Mouse (Mus musculus) forebrain, postnatal 0 days (tissue): ENCODE data around the gene Nxf1. TPM values are rescaled to one million over a fixed set of nuclear protein-coding genes. Genes with fewer than 3 reads are reported as not detected.
A peak's percentile ranks its signal among the peaks of the same experiment; 100 is the strongest.

Experiments used
- ATAC-seq: fragments of 200-750 bp; cut with Nextera tagmentation; 2 replicates; pipeline ENCODE4 v1.8.0; 2017; ENCODE audit warnings: mild to moderate bottlenecking, moderate library complexity
- DNase-seq: peaks from one replicate; pipeline ENCODE4 v3.0.0-alpha.2; 2015
- H3K27ac ChIP-seq: fragments of 300-500 bp; sonication (generic); 2 replicates; pipeline ENCODE4 v1.5.1; 2014; ENCODE audit warnings: low read depth, mild to moderate bottlenecking, antibody characterized with exemption, low read length, moderate library complexity, mixed read lengths
- H3K27me3 ChIP-seq: fragments of 300-500 bp; sonication (generic); 2 replicates; pipeline ENCODE4 v1.6.1; 2014; ENCODE audit warnings: mild to moderate bottlenecking, low read length, mixed read lengths; ENCODE audit not compliant: insufficient read depth
- H3K36me3 ChIP-seq: fragments of 300-500 bp; sonication (generic); 2 replicates; pipeline ENCODE4 v1.6.1; 2014; ENCODE audit warnings: mild to moderate bottlenecking, moderate library complexity; ENCODE audit not compliant: insufficient read depth
- H3K4me1 ChIP-seq: fragments of 300-500 bp; sonication (generic); 2 replicates; pipeline ENCODE4 v1.6.1; 2014; ENCODE audit warnings: antibody characterized with exemption; ENCODE audit not compliant: insufficient read depth
- H3K4me2 ChIP-seq: fragments of 300-500 bp; sonication (generic); 2 replicates; pipeline ENCODE4 v1.6.1; 2014; ENCODE audit warnings: low read depth, mild to moderate bottlenecking, moderate library complexity
- H3K4me3 ChIP-seq: fragments of 300-500 bp; sonication (generic); 2 replicates; pipeline ENCODE4 v1.5.1; 2014; ENCODE audit warnings: low read depth, low read length, mixed read lengths
- H3K9ac ChIP-seq: fragments of 300-500 bp; sonication (generic); 2 replicates; pipeline ENCODE4 v1.6.1; 2014; ENCODE audit warnings: mild to moderate bottlenecking
- H3K9me3 ChIP-seq: fragments of 300-500 bp; sonication (generic); 2 replicates; pipeline ENCODE4 v1.6.1; 2016; ENCODE audit warnings: low read length
- CTCF ChIP-seq: sonication (generic); IDR thresholded peaks from 2 replicates; pipeline ENCODE4 v1.5.1; 2016; ENCODE audit warnings: antibody characterized with exemption, control low read depth, low read depth
- WGBS: fragments of 180-500 bp; shearing (Covaris S2); extraction: QIAGEN DNeasy Blood & Tissue Kit; methylation state at CpG from one replicate; pipeline ENCODE4 v1.1.7; 2014; 5-methylcytosine and 5-hydroxymethylcytosine counted together
- polyA plus RNA-seq: library from polyadenylated mRNA; unstranded; fragments of >200 nt; fragmentation: Nextera tagmentation; extraction: Ambion mirVana; gene quantifications from 2 replicates; pipeline ENCODE4 v1.2.1, GENCODE M21; 2015
- total RNA-seq: library from RNA; depleted of rRNA; stranded (reverse); fragments of >200 nt; gene quantifications from 2 replicates; pipeline ENCODE4 v1.2.3, GENCODE M21; 2014

The Nxf1 gene
- total and polyA plus RNA-seq, 2 experiments from 2014 or later, result 97.1 to 114 TPM

DNA sequence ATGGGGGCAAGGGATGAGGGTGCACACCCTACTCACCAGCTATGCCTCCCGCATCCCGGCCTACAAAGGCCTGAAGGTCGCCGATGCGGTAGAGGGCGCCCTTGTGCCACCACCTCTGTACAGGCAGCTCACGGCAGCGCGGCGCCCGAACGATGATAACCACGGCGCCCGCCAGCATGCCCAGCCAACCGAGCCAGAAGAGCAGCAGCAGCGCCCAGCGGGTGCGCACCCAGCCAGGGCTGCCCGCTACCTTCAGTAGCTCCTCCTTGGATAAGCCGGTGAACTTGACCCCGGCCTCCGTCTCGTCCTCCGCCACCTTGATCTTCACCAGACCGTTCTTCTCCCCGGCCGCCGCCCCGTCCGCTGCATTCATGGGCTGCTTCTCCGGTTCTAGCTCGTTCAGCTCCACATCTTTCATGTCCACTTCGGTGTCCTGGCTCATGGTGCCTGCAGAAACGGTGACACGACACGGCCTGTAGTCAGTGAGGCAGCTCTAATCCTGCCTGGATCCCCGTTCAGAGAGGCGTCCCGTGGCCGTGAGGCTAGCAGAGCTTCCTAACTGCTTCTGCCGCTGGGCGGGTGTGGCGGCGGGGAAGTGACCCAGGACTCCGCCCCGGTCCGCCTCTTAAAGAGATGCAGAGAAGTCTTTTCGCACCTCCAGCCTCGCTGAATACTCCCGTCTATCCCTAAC lies 43.4 kb upstream of the Nxf1 start:
- WGBS, result under 1% methylated on average over 51 of the region's 51 CpGs

DNA sequence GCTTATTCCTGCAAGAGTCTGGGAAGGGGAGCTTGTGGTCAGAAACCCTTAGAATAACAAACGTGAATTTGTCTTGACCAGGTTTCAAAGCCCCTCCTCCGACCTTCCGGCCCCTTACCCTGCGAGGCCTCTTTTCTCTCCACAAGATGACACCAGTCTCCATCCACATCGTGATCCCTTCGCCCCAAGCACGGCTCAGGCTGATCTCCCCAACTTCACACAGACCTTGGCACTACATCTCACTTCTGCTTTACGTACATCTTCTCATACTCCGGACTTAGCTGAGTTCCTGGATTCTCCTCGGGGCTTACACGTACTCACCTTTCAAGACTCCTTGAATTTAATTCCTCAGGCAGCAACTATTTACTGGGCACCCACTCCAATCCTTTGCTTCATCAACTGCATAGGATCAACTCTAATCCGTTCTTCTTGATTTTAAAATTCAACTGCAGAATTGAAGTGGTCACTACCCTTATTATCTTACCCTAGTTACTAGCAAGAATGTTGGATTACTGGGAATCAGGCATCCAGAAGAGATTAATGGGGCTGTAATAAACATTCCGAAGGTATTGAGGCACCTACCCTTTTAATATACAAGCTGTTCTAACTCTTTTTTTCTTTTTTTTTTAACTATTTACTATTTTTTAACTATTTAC lies 42.7 kb upstream of the Nxf1 start:
- no peaks in the 10 kb centered on the region for H3K27me3 ChIP-seq
- peaks cover 13% of the 10 kb centered on the region for H3K4me1 ChIP-seq
- H3K9me3 ChIP-seq, result no peaks in the 10 kb centered on the region
- ATAC-seq (no peak; the same call in 1 of the 2 replicates), DNase-seq (no peak)
- 7% methylated on average over 13 of the region's 13 CpGs for WGBS
- peaks cover 25% of the 10 kb centered on the region for H3K36me3 ChIP-seq
- H3K4me3 ChIP-seq, result peak overlapping the region; percentile 84
- peak overlapping the region; percentile 88 for H3K9ac ChIP-seq
- H3K4me2 ChIP-seq, result peak overlapping the region; percentile 74
- TF ChIP-seq CTCF, result no peak
- peak overlapping the region; percentile 97 for H3K27ac ChIP-seq

More for the DNA sequence above, 43.4 kb upstream of the Nxf1 start:
- Histone ChIP-seq H3K9me3 (no peaks in the 10 kb centered on the region), H3K4me1 (peaks cover 13% of the 10 kb centered on the region), H3K4me3 (peak overlapping the region; percentile 84), H3K27ac (peak overlapping the region; percentile 97), H3K9ac (peak overlapping the region; percentile 88), H3K4me2 (peak overlapping the region; percentile 74), H3K27me3 (no peaks in the 10 kb centered on the region), H3K36me3 (peaks cover 32% of the 10 kb centered on the region)
- peak; percentile 85 for TF ChIP-seq CTCF
- ATAC-seq, result peak; percentile 94
- DNase-seq, result peak; percentile 88

DNA sequence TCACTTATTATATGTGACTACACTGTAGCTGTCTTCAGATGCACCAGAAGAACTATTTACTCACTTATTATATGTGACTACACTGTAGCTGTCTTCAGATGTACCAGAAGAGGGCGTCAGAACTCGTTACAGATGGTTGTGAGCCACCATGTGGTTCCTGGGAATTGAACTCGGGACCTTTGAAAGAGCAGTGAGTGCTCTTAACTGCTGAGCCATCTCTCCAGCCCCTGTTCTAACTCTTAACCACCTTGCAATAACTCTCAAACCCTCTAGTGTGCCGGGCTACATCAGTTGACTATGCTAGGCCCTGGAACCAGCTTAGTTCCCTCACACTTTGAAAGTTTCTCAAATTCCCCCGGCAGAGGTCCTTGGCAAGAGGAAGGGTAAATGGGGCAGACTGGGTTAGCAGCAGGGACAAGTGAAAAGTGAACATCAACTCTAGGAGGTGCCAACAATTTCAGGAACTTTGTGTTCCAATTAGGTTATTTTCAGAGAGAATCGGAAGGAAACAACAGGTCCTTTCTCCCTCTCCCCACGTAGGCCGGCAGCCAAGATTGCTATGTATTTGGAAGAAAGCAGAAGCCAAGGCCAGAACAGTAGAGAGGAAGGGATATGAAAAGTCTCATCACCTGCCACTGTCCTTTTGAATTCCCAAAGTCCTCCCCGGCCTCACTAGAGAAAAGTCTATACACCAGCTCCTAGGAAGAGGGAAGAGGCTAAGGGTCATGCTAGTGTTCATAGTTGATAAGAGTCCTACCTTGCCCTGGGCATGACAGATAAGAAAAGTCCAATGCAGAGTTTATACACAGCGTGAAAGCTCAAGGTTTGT lies 42.0 kb upstream of the Nxf1 start:
- no peaks in the 10 kb centered on the region for H3K9me3 ChIP-seq
- ATAC-seq (no peak), DNase-seq (no peak)
- H3K27me3 ChIP-seq, result no peaks in the 10 kb centered on the region
- H3K4me2 ChIP-seq, result 0 out of 2 replicates have a peak overlapping the region, but pooled peaks have one; percentile 74
- no peak overlapping the region for H3K4me3 ChIP-seq
- H3K4me1 ChIP-seq, result peaks cover 13% of the 10 kb centered on the region
- no peak overlapping the region for H3K27ac ChIP-seq
- H3K9ac ChIP-seq, result 0 out of 2 replicates have a peak overlapping the region, but pooled peaks have one; percentile 88
- 62% methylated on average over 10 of the region's 10 CpGs for WGBS
- peak; percentile 44 for TF ChIP-seq CTCF
- H3K36me3 ChIP-seq, result peaks cover 18% of the 10 kb centered on the region; the same call in 1 of the 2 replicates

DNA sequence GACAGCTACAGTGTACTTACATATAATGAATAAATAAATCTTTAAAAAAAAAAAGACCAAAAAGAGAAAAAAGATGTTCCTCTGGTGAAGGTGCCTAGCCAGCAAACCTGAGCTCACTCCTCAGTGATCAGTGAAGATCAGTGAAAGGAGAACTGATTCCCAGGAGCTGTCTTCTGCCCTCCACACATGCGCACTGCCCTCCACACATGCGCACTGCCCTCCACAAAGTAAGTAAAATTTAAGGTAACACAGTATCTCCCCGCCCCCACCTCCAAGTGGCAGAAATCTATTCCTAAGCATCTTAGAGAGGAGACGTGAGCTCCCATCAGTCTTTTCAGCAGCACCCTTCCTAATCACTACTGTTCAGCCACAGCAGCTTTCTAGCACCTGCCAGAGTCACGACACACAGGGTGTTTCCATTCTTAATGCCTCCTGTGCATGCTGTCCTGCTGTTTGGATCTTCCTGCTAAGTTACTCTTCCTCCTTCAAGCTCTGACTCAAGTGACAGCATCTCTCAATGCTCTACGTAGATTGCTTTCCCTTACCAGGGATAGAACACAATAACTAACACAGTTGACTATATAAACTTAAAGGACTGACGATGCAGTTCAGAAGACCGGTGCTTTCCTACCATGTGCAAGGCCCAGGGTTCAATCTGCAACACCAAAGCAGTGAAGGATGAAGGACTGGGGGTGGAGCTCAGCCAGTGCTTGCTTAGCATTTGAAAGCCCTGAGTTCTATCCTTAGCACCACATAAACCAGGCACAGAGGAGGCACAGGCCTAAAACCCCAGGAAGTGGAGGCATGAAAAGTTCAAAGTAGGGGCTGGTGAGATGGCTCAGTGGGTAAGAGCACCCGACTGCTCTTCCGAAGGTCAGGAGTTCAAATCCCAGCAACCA lies 40.8 kb upstream of the Nxf1 start:
- ATAC-seq, result no peak
- H3K4me3 ChIP-seq, result no peak overlapping the region
- no peaks in the 10 kb centered on the region for H3K9me3 ChIP-seq
- H3K4me1 ChIP-seq, result peaks cover 13% of the 10 kb centered on the region
- 0 out of 2 replicates have a peak, but pooled peaks cover 7% of the 10 kb centered on the region for H3K36me3 ChIP-seq
- no peak for DNase-seq
- no peak for TF ChIP-seq CTCF
- no peak overlapping the region for H3K9ac ChIP-seq
- 74% methylated on average over 10 of the region's 10 CpGs for WGBS
- H3K4me2 ChIP-seq, result no peak overlapping the region
- no peak overlapping the region for H3K27ac ChIP-seq
- H3K27me3 ChIP-seq, result no peaks in the 10 kb centered on the region

GRCm38 (mm10) chr19:8716767-8717475 lies 40.0 kb upstream of the Nxf1 start:
- H3K36me3 ChIP-seq, result 0 out of 2 replicates have a peak, but pooled peaks cover 2% of the 10 kb centered on the region
- TF ChIP-seq CTCF, result no peak
- no peak overlapping the region for H3K4me2 ChIP-seq
- no peaks in the 10 kb centered on the region for H3K9me3 ChIP-seq
- no peak for ATAC-seq
- no peak overlapping the region for H3K4me3 ChIP-seq
- WGBS, result 78% methylated on average over 8 of the region's 10 CpGs
- no peak for DNase-seq
- H3K27ac ChIP-seq, result no peak overlapping the region
- no peak overlapping the region for H3K9ac ChIP-seq
- peaks cover 12% of the 10 kb centered on the region for H3K4me1 ChIP-seq
- no peaks in the 10 kb centered on the region for H3K27me3 ChIP-seq
